Comparison of ENCODE assay signal across 9 mouse cellular contexts in genomic region chr9:122635138-122635964, GRCm38 (mm10).
DNase-seq lines count a peak whose midpoint lies in the region; ATAC-seq and TF ChIP-seq lines count a peak whose summit lies in the region.
"Had no signal": no experiment of that assay in that cellular context is flagged by ENCODE, and none has a peak within 500 bp of the region (broad histone marks: within the 10 kb centered on the region; RNA-seq: fewer than 3 reads in every experiment).

No protein-coding gene starts in this region.

- 45% methylated on average over 10 of the region's 10 CpGs for WGBS in hindbrain, embryonic 12.5 days
- 59% methylated on average over 10 of the region's 10 CpGs for WGBS in hindbrain, embryonic 11.5 days
- 50% methylated on average over 10 of the region's 10 CpGs for WGBS in intestine, postnatal 0 days

- no peak overlapping the region for H3K9ac ChIP-seq in hindbrain, embryonic 12.5 days
- no peak overlapping the region for H3K9ac ChIP-seq in hindbrain, embryonic 11.5 days (ENCODE audit: low read depth, low read length)
- no peak overlapping the region for H3K9ac ChIP-seq in intestine, postnatal 0 days (ENCODE audit: low read depth, low read length)
- H3K9ac ChIP-seq: embryonic facial prominence, embryonic 12.5 days had no signal

- peaks cover 8% of the 10 kb centered on the region; the same call in 1 of the 2 replicates for H3K4me1 ChIP-seq in hindbrain, embryonic 12.5 days
- H3K4me1 ChIP-seq in hindbrain, embryonic 11.5 days (replicated peaks; ENCODE audit: control insufficient read depth, insufficient read depth, low read length): no peaks in the 10 kb centered on the region
- H3K4me1 ChIP-seq in intestine, postnatal 0 days (replicated peaks; ENCODE audit: control insufficient read depth, insufficient read depth, low read length): no peaks in the 10 kb centered on the region
- H3K4me1 ChIP-seq: embryonic facial prominence, embryonic 12.5 days had no signal

- ATAC-seq in hindbrain, embryonic 12.5 days (ENCODE audit: low FRiP score): peak; percentile 74
- no peak for ATAC-seq in hindbrain, embryonic 11.5 days (ENCODE audit: low FRiP score)
- no peak for ATAC-seq in intestine, postnatal 0 days

- no peak overlapping the region for H3K4me3 ChIP-seq in hindbrain, embryonic 12.5 days
- H3K4me3 ChIP-seq in hindbrain, embryonic 11.5 days (ENCODE audit: low read depth, low read length): no peak overlapping the region
- no peak overlapping the region for H3K4me3 ChIP-seq in layer of hippocampus, adult 2 months
- no peak overlapping the region for H3K4me3 ChIP-seq in intestine, postnatal 0 days (ENCODE audit: low read depth, low read length)
- H3K4me3 ChIP-seq: embryonic facial prominence, embryonic 12.5 days had no signal

- no peaks in the 10 kb centered on the region for H3K36me3 ChIP-seq in hindbrain, embryonic 12.5 days
- H3K36me3 ChIP-seq in hindbrain, embryonic 11.5 days (ENCODE audit: control insufficient read depth, insufficient read depth, low read length): no peaks in the 10 kb centered on the region
- H3K36me3 ChIP-seq in intestine, postnatal 0 days (ENCODE audit: control insufficient read depth, insufficient read depth): no peaks in the 10 kb centered on the region
- H3K36me3 ChIP-seq: embryonic facial prominence, embryonic 12.5 days had no signal

- no peak overlapping the region for H3K4me2 ChIP-seq in hindbrain, embryonic 12.5 days (replicated peaks)
- H3K4me2 ChIP-seq in hindbrain, embryonic 11.5 days (replicated peaks; ENCODE audit: low read depth, low read length): no peak overlapping the region
- H3K4me2 ChIP-seq in intestine, postnatal 0 days (replicated peaks; ENCODE audit: low read depth): no peak overlapping the region
- H3K4me2 ChIP-seq: embryonic facial prominence, embryonic 12.5 days had no signal

- DNase-seq in hindbrain, embryonic 11.5 days (ENCODE audit: low spot score): no peak
- peak; percentile 2 for DNase-seq in NIH3T3 (ENCODE audit: low read depth)
- DNase-seq in cerebellum, adult 9-10 months: peak; percentile 43
- peak in 1 of 2 experiments; percentile 71 for DNase-seq in layer of hippocampus, adult 2 months (ENCODE audit: low spot score in 2 of 2)
- no peak for DNase-seq in testis, postnatal 10 days (ENCODE audit: low spot score)
- no peak for DNase-seq in gastrocnemius, postnatal 10 days

- TF ChIP-seq CTCF in layer of hippocampus, adult 2 months (conservative IDR thresholded peaks at IDR 0.05): no peak
- no peak for TF ChIP-seq CTCF in intestine, postnatal 0 days (IDR thresholded peaks at IDR 0.05; ENCODE audit: low read depth)

- no peaks in the 10 kb centered on the region for H3K9me3 ChIP-seq in hindbrain, embryonic 12.5 days (replicated peaks)
- no peaks in the 10 kb centered on the region for H3K9me3 ChIP-seq in hindbrain, embryonic 11.5 days (ENCODE audit: control insufficient read depth, low read length)
- no peaks in the 10 kb centered on the region for H3K9me3 ChIP-seq in intestine, postnatal 0 days (ENCODE audit: control insufficient read depth)
- H3K9me3 ChIP-seq: embryonic facial prominence, embryonic 12.5 days had no signal

- peak overlapping the region; percentile 35; the same call in 1 of the 2 replicates for H3K27ac ChIP-seq in hindbrain, embryonic 12.5 days
- no peak overlapping the region for H3K27ac ChIP-seq in hindbrain, embryonic 11.5 days (ENCODE audit: low read depth, low read length)
- peak overlapping the region; percentile 74 for H3K27ac ChIP-seq in layer of hippocampus, adult 2 months
- no peak overlapping the region for H3K27ac ChIP-seq in intestine, postnatal 0 days (ENCODE audit: low read depth, low read length)
- H3K27ac ChIP-seq: embryonic facial prominence, embryonic 12.5 days had no signal

- H3K27me3 ChIP-seq in hindbrain, embryonic 12.5 days: peaks cover 10% of the 10 kb centered on the region
- H3K27me3 ChIP-seq in hindbrain, embryonic 11.5 days (ENCODE audit: control insufficient read depth, insufficient read depth, low read length): no peaks in the 10 kb centered on the region
- H3K27me3 ChIP-seq in intestine, postnatal 0 days (replicated peaks; ENCODE audit: control insufficient read depth, insufficient read depth, low read length): no peaks in the 10 kb centered on the region
- H3K27me3 ChIP-seq: embryonic facial prominence, embryonic 12.5 days had no signal

Comparison
In these comparisons a context has a peak if more than half of its experiments do, and no peak if none do; other contexts are left out.
1. H3K27ac ChIP-seq: peak in hindbrain, embryonic 12.5 days (single experiment) and layer of hippocampus, adult 2 months (single experiment); none in hindbrain, embryonic 11.5 days (single experiment) and intestine, postnatal 0 days (single experiment).
2. DNase-seq: peak in NIH3T3 (single experiment) and cerebellum, adult 9-10 months (single experiment); none in hindbrain, embryonic 11.5 days (single experiment), testis, postnatal 10 days (single experiment) and gastrocnemius, postnatal 10 days (single experiment).